9 mouse cellular contexts compared by ENCODE assay signal in the genomic region with DNA sequence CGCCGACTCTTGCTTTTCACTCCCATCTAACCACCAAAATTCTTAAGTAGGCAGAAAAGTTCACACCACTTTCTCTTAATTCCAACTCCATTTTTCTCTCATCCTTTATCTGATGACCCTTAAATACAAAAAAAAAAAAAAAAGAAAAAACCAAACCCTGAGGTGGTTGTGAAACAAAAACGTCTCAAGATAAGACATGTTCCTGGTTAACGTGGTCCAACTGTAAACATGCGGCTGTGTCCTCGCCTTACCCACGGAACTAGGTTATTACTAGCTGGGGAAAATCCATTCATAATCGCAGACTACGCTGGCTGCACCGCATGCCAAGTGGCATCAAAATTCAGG. TPM values are rescaled to one million over a fixed set of nuclear protein-coding genes. Genes with fewer than 3 reads are reported as not detected.
DNase-seq lines count a peak whose midpoint lies in the region; ATAC-seq and TF ChIP-seq lines count a peak whose summit lies in the region.
"Had no signal": no experiment of that assay in that cellular context is flagged by ENCODE, and none has a peak within 500 bp of the region (broad histone marks: within the 10 kb centered on the region; RNA-seq: fewer than 3 reads in every experiment).

No protein-coding gene starts in this region.

- H3K4me3 ChIP-seq in thymus, adult 2 months (ENCODE audit: control insufficient read depth, insufficient read depth, low read length), result peak overlapping the region; percentile 91
- peak overlapping the region; percentile 89 for H3K4me3 ChIP-seq in liver, embryonic 15.5 days (replicated peaks)

- TF ChIP-seq CTCF in thymus, adult 2 months (IDR thresholded peaks at IDR 0.05; ENCODE audit: borderline replicate concordance, control insufficient read depth, extremely low read depth, insufficient read depth, low read length, poor library complexity), result no peak

- ATAC-seq in CD4-positive, CD25-positive, alpha-beta regulatory T cell, adult 4 months, result no peak
- no peak for ATAC-seq in liver, embryonic 15.5 days (ENCODE audit: insufficient read depth)

- peak overlapping the region; percentile 82 for H3K4me2 ChIP-seq in liver, embryonic 15.5 days

- H3K36me3 ChIP-seq in thymus, adult 2 months (ENCODE audit: control insufficient read depth, insufficient read depth, low read length), result peaks cover 14% of the 10 kb centered on the region
- peaks cover 37% of the 10 kb centered on the region for H3K36me3 ChIP-seq in liver, embryonic 15.5 days (replicated peaks)

- 7% methylated on average over 10 of the region's 10 CpGs for WGBS in thymus, adult 2 months
- WGBS in liver, embryonic 15.5 days (ENCODE audit: insufficient replicate concordance), result 6% methylated on average over 10 of the region's 10 CpGs

- peaks cover 3% of the 10 kb centered on the region for H3K4me1 ChIP-seq in thymus, adult 2 months (replicated peaks; ENCODE audit: control insufficient read depth, insufficient read depth, low read length)
- H3K4me1 ChIP-seq in liver, embryonic 15.5 days (replicated peaks), result peaks cover 80% of the 10 kb centered on the region

- H3K27me3 ChIP-seq in thymus, adult 2 months (ENCODE audit: control insufficient read depth, insufficient read depth, low read length), result no peaks in the 10 kb centered on the region
- no peaks in the 10 kb centered on the region for H3K27me3 ChIP-seq in liver, embryonic 15.5 days

- DNase-seq in CD4-positive, CD25-positive, alpha-beta regulatory T cell, adult 2 months (ENCODE audit: low read depth, low spot score), result peak; percentile 15
- DNase-seq in thymus, adult 2 months, result no peak
- no peak for DNase-seq in thymus, postnatal 10 days (ENCODE audit: low spot score in 2 of 2)
- DNase-seq in ovary, postnatal 14 days (ENCODE audit: low spot score), result no peak
- no peak for DNase-seq in left cerebral cortex, adult 18-20 months (ENCODE audit: low spot score in 2 of 2)
- DNase-seq in frontal cortex, postnatal 14 days (ENCODE audit: low spot score in 2 of 2), result no peak
- DNase-seq: cerebellum, adult 8-10 months had no signal

- no peak for TF ChIP-seq POLR2A in thymus, adult 2 months (IDR thresholded peaks at IDR 0.05; ENCODE audit: control insufficient read depth, extremely low read depth, insufficient read depth, low read length, poor library complexity)

- H3K9ac ChIP-seq in liver, embryonic 15.5 days, result peak overlapping the region; percentile 95

- H3K27ac ChIP-seq in thymus, adult 2 months (ENCODE audit: control insufficient read depth, insufficient read depth, low read length), result no peak overlapping the region; the same call in 1 of the 2 replicates
- peak overlapping the region; percentile 93 for H3K27ac ChIP-seq in liver, embryonic 15.5 days (replicated peaks)

- H3K9me3 ChIP-seq in liver, embryonic 15.5 days (replicated peaks), result no peaks in the 10 kb centered on the region

RNA-seq across cellular contexts. Expression of a gene that starts 8.3 kb away (rescaled TPM):
- 100 to 1,000 TPM; 169 to 171 TPM for polyA plus RNA-seq in CD4-positive, CD25-positive, alpha-beta regulatory T cell, adult 4 months (2017; shearing (Covaris generic))
- 58.1 and 60.5 TPM in 2 replicates for polyA plus RNA-seq in thymus, adult 2 months (2012; rRNA removed)
- 150 and 162 TPM in 2 replicates for polyA plus RNA-seq in liver, embryonic 15.5 days (2015; fragmentation: Nextera tagmentation; extraction: Ambion mirVana)
- 100 to 1,000 TPM; 103 to 113 TPM for total RNA-seq in left cerebral cortex, adult 18-20 months (2021)

RNA-seq across cellular contexts. Expression of a gene that starts 57.2 kb away (rescaled TPM):
- polyA plus RNA-seq in CD4-positive, CD25-positive, alpha-beta regulatory T cell, adult 4 months (2017; shearing (Covaris generic)), result not detected
- 1.1 and 1.3 TPM in 2 replicates for polyA plus RNA-seq in thymus, adult 2 months (2012; rRNA removed)
- polyA plus RNA-seq in liver, embryonic 15.5 days (2015; fragmentation: Nextera tagmentation; extraction: Ambion mirVana), result 1.1 and 1.3 TPM in 2 replicates
- not detected for total RNA-seq in left cerebral cortex, adult 18-20 months (2021)
